Mouse (Mus musculus) ovary, postnatal 14 days (tissue): ENCODE measurements around the gene Ccdc182.

Experiments used
- DNase-seq: peaks from one replicate; pipeline ENCODE4 v3.0.0; 2022; ENCODE audit warnings: low spot score

The Ccdc182 gene

GRCm38 (mm10) chr11:88281428-88282119, 12.3 kb upstream of the Ccdc182 start:
- no peak for DNase-seq

GRCm38 (mm10) chr11:88282516-88282915, 11.3 kb upstream of the Ccdc182 start:
- no peak for DNase-seq

GRCm38 (mm10) chr11:88286019-88286418, 7.8 kb upstream of the Ccdc182 start:
- DNase-seq, result no peak

GRCm38 (mm10) chr11:88288400-88288799, 5.5 kb upstream of the Ccdc182 start:
- DNase-seq, result no peak

- DNase-seq, result no peak
These were observed 5.0 kb upstream of the Ccdc182 start for GRCm38 (mm10) chr11:88288805-88289340.

- no peak for DNase-seq
These were observed 2.6 kb upstream of the Ccdc182 start for GRCm38 (mm10) chr11:88291245-88291644.

GRCm38 (mm10) chr11:88291688-88292087, 2.2 kb upstream of the Ccdc182 start:
- no peak for DNase-seq

- no peak for DNase-seq
These were observed 494 bp downstream of the Ccdc182 start for GRCm38 (mm10) chr11:88294394-88294710.

GRCm38 (mm10) chr11:88295298-88295697, 1.4 kb downstream of the Ccdc182 start:
- DNase-seq, result no peak

GRCm38 (mm10) chr11:88297526-88297925, 3.7 kb downstream of the Ccdc182 start:
- DNase-seq, result no peak

- DNase-seq, result no peak
These were observed 5.5 kb downstream of the Ccdc182 start for GRCm38 (mm10) chr11:88299345-88299744.

GRCm38 (mm10) chr11:88301619-88302018, 7.8 kb downstream of the Ccdc182 start:
- no peak for DNase-seq

GRCm38 (mm10) chr11:88305759-88306158, 11.9 kb downstream of the Ccdc182 start:
- no peak for DNase-seq

- DNase-seq, result no peak
These were observed 14.0 kb downstream of the Ccdc182 start for GRCm38 (mm10) chr11:88307616-88308543.

- no peak for DNase-seq
These were observed 15.3 kb downstream of the Ccdc182 start for GRCm38 (mm10) chr11:88309059-88309700.

- no peak for DNase-seq
These were observed 16.9 kb downstream of the Ccdc182 start for GRCm38 (mm10) chr11:88310773-88311172.

- no peak for DNase-seq
These were observed 17.7 kb downstream of the Ccdc182 start for GRCm38 (mm10) chr11:88311606-88312005.

- DNase-seq, result no peak
These were observed 19.7 kb downstream of the Ccdc182 start for GRCm38 (mm10) chr11:88313512-88313911.

- DNase-seq, result no peak
These were observed 20.6 kb downstream of the Ccdc182 start for GRCm38 (mm10) chr11:88314471-88314870.

GRCm38 (mm10) chr11:88315393-88315792, 21.5 kb downstream of the Ccdc182 start:
- no peak for DNase-seq

- DNase-seq, result no peak
These were observed 25.0 kb downstream of the Ccdc182 start for GRCm38 (mm10) chr11:88318850-88319249.

- no peak for DNase-seq
These were observed 33.2 kb downstream of the Ccdc182 start for GRCm38 (mm10) chr11:88327016-88327415.
